Mouse (Mus musculus): ENCODE data around the gene Parp12. TPM values are rescaled to one million over a fixed set of nuclear protein-coding genes. Genes with fewer than 3 reads are reported as not detected.

Gene Parp12
- polyA plus RNA-seq (2015; fragmentation: Nextera tagmentation; extraction: Ambion mirVana), result 10.1 and 11.1 TPM in 2 replicates

GRCm38 (mm10) chr6:39117584-39118455 is at the start of gene Parp12:
TSS of gene Parp12 (minus strand) at chr6:39118349.

Other genes with a start within 250 kb of the Parp12 start
- 3.8 and 17.8 TPM in 2 replicates for gene Tbxas1, start 242.9 kb downstream of the Parp12 start, polyA plus RNA-seq (2015; fragmentation: Nextera tagmentation; extraction: Ambion mirVana)
- gene Hipk2, start 242.2 kb downstream of the Parp12 start, polyA plus RNA-seq (2015; fragmentation: Nextera tagmentation; extraction: Ambion mirVana), result 7.1 and 8.2 TPM in 2 replicates
- gene Kdm7a, start 88.4 kb upstream of the Parp12 start, polyA plus RNA-seq (2015; fragmentation: Nextera tagmentation; extraction: Ambion mirVana), result 3.7 TPM in 2 replicates

Data from urinary bladder, postnatal 0 days (tissue).